Mouse (Mus musculus): ENCODE results near the gene Alg2. TPM values are rescaled to one million over a fixed set of nuclear protein-coding genes. Genes with fewer than 3 reads are reported as not detected.

The Alg2 gene
- polyA plus RNA-seq, 1 experiment = 22.7 TPM

GRCm38 (mm10) chr4:47480576-47480975 is 6.4 kb upstream of the Alg2 start:
- H3ac ChIP-seq (ENCODE audit: control insufficient read depth, insufficient read length) = no peak overlapping the region
- no peak overlapping the region for H3K4me3 ChIP-seq
- TF ChIP-seq USF1 (IDR thresholded peaks at IDR 0.05; ENCODE audit: low read depth) = no peak
- no peak for TF ChIP-seq SRF (IDR thresholded peaks at IDR 0.05; ENCODE audit: control insufficient read depth, insufficient read length, low read depth)
- H3K27me3 ChIP-seq (ENCODE audit: control insufficient read depth, insufficient read depth, insufficient read length) = no peaks in the 10 kb centered on the region
- peaks cover 16% of the 10 kb centered on the region for H3K79me2 ChIP-seq (ENCODE audit: control insufficient read depth, insufficient read depth)
- H3K4me2 ChIP-seq (ENCODE audit: low read depth) = no peak overlapping the region
- peaks cover 34% of the 10 kb centered on the region for H3K36me3 ChIP-seq (ENCODE audit: control insufficient read depth, insufficient read depth)

DNA sequence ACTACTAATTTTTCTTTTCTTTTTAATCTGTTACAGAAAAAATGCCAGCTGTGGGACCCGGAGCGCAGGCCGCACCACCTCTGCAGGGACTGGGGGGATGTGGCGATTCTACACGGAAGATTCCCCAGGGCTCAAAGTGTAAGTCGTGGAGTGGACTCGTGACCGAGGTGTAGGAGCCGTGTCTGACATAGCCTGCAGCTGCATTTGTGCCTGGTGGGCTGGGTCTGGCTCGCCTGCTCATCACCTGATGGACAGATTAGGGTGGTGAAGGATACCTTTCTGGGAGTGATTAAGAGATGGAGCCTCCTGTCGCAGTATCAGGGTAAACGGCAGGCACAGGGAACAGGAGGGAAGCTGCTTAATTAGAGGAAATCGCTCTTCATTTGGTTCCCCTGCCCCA is 6.0 kb upstream of the Alg2 start:
- H3K36me3 ChIP-seq (ENCODE audit: control insufficient read depth, insufficient read depth) = peaks cover 34% of the 10 kb centered on the region
- no peak overlapping the region for H3ac ChIP-seq (ENCODE audit: control insufficient read depth, insufficient read length)
- peaks cover 21% of the 10 kb centered on the region for H3K79me2 ChIP-seq (ENCODE audit: control insufficient read depth, insufficient read depth)
- H3K4me3 ChIP-seq = no peak overlapping the region
- H3K4me2 ChIP-seq (ENCODE audit: low read depth) = no peak overlapping the region
- no peaks in the 10 kb centered on the region for H3K27me3 ChIP-seq (ENCODE audit: control insufficient read depth, insufficient read depth, insufficient read length)
- TF ChIP-seq REST (IDR thresholded peaks at IDR 0.05; ENCODE audit: insufficient read depth, insufficient read length) (no peak), USF1 (IDR thresholded peaks at IDR 0.05; ENCODE audit: low read depth) (no peak), TCF3 (IDR thresholded peaks at IDR 0.05; ENCODE audit: insufficient read length, low read depth) (no peak), MAX (IDR thresholded peaks at IDR 0.05; ENCODE audit: low read depth) (no peak), TCF12 (IDR thresholded peaks at IDR 0.05; ENCODE audit: insufficient read depth, poor library complexity, severe bottlenecking) (no peak), POLR2AphosphoS2 (IDR thresholded peaks at IDR 0.05; ENCODE audit: insufficient read length, low read depth) (no peak), MYOG (IDR thresholded peaks at IDR 0.05; ENCODE audit: control insufficient read depth in 1 of 3, insufficient read depth in 1 of 3, insufficient read length in 2 of 3, low read depth in 2 of 3) (no peak), POLR2A (IDR thresholded peaks at IDR 0.05; ENCODE audit: insufficient read length, low read depth) (no peak), CEBPB (IDR thresholded peaks at IDR 0.05; ENCODE audit: insufficient read depth, poor library complexity, severe bottlenecking) (no peak), SRF (IDR thresholded peaks at IDR 0.05; ENCODE audit: control insufficient read depth, insufficient read length, low read depth) (no peak), E2F4 (IDR thresholded peaks at IDR 0.05; ENCODE audit: insufficient read depth) (no peak)

DNA sequence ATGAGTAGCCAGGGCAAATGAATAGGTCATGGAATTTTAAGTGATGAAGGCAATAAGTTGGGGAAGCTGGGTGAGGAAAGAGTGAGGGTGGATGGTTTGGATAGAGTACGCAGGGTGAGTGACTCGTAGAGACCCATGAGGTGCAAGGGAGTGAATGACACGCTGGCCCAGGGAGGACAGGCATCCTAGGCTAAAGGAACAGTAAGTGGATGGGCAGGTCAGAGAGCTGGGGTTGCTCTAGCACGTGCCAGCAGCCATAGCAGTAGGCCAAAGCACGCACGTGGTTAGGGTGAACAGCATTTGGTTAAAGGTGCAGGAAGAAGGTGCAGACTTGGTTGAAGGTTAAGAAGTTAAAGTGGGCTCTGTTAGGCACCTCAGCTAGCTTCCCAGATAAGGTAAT is 3.4 kb upstream of the Alg2 start:
- Histone ChIP-seq H3K36me3 (ENCODE audit: control insufficient read depth, insufficient read depth) (peaks cover 25% of the 10 kb centered on the region), H3ac (ENCODE audit: control insufficient read depth, insufficient read length) (no peak overlapping the region), H3K4me3 (no peak overlapping the region), H3K4me2 (ENCODE audit: low read depth) (no peak overlapping the region), H3K79me2 (ENCODE audit: control insufficient read depth, insufficient read depth) (peaks cover 34% of the 10 kb centered on the region), H3K27me3 (ENCODE audit: control insufficient read depth, insufficient read depth, insufficient read length) (no peaks in the 10 kb centered on the region)
- TF ChIP-seq POLR2A (IDR thresholded peaks at IDR 0.05; ENCODE audit: insufficient read length, low read depth) (no peak), REST (IDR thresholded peaks at IDR 0.05; ENCODE audit: insufficient read depth, insufficient read length) (no peak)

- Histone ChIP-seq H3K27me3 (ENCODE audit: control insufficient read depth, insufficient read depth, insufficient read length) (no peaks in the 10 kb centered on the region), H3K4me3 (peak overlapping the region; percentile 88), H3ac (ENCODE audit: control insufficient read depth, insufficient read length) (peak overlapping the region; percentile 76), H3K36me3 (ENCODE audit: control insufficient read depth, insufficient read depth) (peaks cover 26% of the 10 kb centered on the region), H3K4me2 (ENCODE audit: low read depth) (peak overlapping the region; percentile 78), H3K79me2 (ENCODE audit: control insufficient read depth, insufficient read depth) (peaks cover 38% of the 10 kb centered on the region)
- no peak for TF ChIP-seq TCF3 (IDR thresholded peaks at IDR 0.05; ENCODE audit: insufficient read length, low read depth)
- peak; percentile 93 for TF ChIP-seq POLR2A (IDR thresholded peaks at IDR 0.05; ENCODE audit: insufficient read length, low read depth)
These were observed 854 bp upstream of the Alg2 start for GRCm38 (mm10) chr4:47474730-47475643.

DNA sequence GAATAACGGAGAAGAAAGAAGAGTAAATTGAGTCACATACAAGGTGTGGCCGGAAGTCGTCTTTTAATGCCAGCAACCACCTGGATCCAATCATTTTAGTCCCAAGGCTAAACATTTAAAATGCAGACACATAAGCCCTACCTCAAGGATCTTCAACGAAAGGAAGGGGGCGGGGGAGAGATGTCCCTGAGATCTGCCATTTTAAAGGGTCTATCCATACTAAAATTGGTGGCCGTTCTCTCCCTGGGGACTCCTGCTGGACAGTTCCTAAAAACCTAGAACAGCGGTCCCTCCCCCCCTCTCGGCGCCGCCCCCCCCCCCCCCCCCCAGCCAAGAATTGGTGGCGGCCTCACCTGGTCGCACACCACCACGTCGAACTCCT is 556 bp downstream of the Alg2 start:
- Histone ChIP-seq H3K27me3 (ENCODE audit: control insufficient read depth, insufficient read depth, insufficient read length) (no peaks in the 10 kb centered on the region), H3K4me3 (peak overlapping the region; percentile 88), H3ac (ENCODE audit: control insufficient read depth, insufficient read length) (peak overlapping the region; percentile 76), H3K4me2 (ENCODE audit: low read depth) (peak overlapping the region; percentile 95), H3K79me2 (ENCODE audit: control insufficient read depth, insufficient read depth) (peaks cover 38% of the 10 kb centered on the region), H3K36me3 (ENCODE audit: control insufficient read depth, insufficient read depth) (peaks cover 32% of the 10 kb centered on the region)
- TF ChIP-seq CEBPB (IDR thresholded peaks at IDR 0.05; ENCODE audit: insufficient read depth, poor library complexity, severe bottlenecking) (no peak), USF1 (IDR thresholded peaks at IDR 0.05; ENCODE audit: low read depth) (no peak), E2F4 (IDR thresholded peaks at IDR 0.05; ENCODE audit: insufficient read depth) (no peak), POLR2A (IDR thresholded peaks at IDR 0.05; ENCODE audit: insufficient read length, low read depth) (no peak), POLR2AphosphoS2 (IDR thresholded peaks at IDR 0.05; ENCODE audit: insufficient read length, low read depth) (no peak), TCF3 (IDR thresholded peaks at IDR 0.05; ENCODE audit: insufficient read length, low read depth) (no peak), TCF12 (IDR thresholded peaks at IDR 0.05; ENCODE audit: insufficient read depth, poor library complexity, severe bottlenecking) (no peak), MAX (IDR thresholded peaks at IDR 0.05; ENCODE audit: low read depth) (no peak), MYOD1 (IDR thresholded peaks at IDR 0.05; ENCODE audit: control insufficient read depth in 1 of 3, insufficient read length in 2 of 3, low read depth in 2 of 3) (no peak), MYOG (IDR thresholded peaks at IDR 0.05; ENCODE audit: control insufficient read depth in 1 of 3, insufficient read depth in 1 of 3, insufficient read length in 2 of 3, low read depth in 2 of 3) (no peak), SRF (IDR thresholded peaks at IDR 0.05; ENCODE audit: control insufficient read depth, insufficient read length, low read depth) (no peak), REST (IDR thresholded peaks at IDR 0.05; ENCODE audit: insufficient read depth, insufficient read length) (no peak)

All from myocyte (in vitro differentiated cells).